Mouse (Mus musculus) thymus, adult 18-20 months (tissue): Measurements from ENCODE around the gene Chd1.
"Not testable (repeated sequence)": the region's sequence is repeated elsewhere in the genome, so short reads cannot be mapped to it uniquely, and the experiment has no call there.

Experiments
- DNase-seq, 2 experiments: peaks; one replicate each; pipeline ENCODE4 v3.0.0; 2022; ENCODE audit warnings: mixed read lengths in 2 of 2

Gene Chd1

DNA sequence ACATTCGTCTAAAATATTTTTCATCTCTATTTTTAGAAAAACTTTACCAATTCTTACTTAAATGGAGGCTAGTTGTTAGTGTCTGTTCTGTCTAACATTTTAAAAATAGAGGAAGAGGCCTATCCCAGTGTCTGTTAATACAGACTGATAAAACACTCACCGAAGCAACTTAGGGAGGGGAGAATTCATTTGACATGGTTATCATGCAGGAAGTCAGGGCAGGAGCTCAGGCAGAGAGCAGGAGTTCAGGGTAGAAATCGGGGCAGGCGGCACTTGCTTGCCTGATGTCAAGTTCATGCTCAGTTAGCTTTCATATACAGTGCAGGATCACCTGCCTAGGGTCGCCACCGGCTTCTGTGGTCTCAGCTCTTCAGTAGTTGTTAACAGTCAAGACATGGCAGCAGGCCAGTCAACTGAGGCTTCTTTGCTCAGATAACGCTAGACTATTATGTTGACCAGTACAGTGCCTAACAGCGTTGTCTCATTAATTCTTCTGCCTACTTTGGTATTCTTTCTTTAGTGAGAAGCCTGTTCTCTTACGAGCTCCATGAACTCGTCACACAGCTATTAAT is 32.7 kb downstream of the Chd1 start:
- DNase-seq, result no peak

DNA sequence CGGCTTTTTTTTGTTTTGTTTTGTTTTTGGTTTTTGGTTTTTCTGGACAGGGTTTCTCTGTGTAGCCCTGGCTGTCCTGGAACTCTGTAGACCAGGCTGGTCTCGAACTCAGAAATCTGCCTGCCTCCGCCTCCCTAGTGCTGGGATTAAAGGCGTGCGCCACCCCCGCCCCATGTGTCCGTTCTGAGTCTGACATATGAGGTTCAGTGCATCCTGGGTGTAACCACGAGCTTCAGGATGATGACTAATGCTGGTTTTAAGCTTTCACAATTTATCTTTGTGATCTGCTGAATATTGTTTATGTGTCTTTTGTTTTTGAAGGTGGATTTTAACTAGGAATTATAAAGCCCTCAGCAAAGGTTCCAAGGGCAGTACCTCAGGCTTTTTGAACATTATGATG is 37.1 kb downstream of the Chd1 start:
- DNase-seq, result no peak

DNA sequence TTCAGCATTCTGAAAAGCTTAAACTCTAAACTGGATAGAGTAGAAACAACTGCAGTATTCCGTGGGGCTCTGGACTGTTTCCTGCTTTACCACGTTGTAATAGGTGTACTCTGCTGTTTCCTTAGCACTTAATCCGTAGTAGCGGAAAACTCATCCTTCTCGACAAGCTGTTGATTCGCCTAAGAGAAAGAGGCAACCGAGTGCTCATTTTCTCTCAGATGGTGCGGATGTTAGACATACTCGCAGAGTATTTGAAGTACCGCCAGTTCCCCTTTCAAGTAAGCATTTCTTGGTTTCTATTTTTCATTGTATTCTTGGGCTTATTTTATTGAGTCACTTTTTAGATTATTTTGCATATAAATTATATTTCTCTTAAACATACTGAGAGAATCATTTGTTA is 38.2 kb downstream of the Chd1 start:
- DNase-seq, result no peak

DNA sequence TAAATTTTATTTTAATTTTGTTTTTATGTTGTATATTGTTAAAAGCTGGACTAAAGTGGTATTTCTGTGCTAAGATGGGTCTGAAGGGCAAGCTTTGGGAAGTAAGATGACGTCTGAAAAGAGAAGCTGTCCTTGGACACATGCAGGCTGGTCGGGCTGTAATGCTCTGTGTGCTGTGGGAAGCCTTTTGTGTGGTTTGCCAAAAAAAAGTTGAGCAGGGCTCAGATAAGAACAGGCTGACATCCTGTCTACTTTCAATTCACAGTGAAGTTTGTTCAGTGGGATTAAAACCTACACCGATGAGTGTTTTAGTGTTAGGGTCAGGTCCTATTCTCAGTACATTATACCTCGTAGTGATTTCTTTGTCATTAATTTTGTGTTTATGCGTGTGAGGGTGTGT is 38.6 kb downstream of the Chd1 start:
- DNase-seq, result no peak

DNA sequence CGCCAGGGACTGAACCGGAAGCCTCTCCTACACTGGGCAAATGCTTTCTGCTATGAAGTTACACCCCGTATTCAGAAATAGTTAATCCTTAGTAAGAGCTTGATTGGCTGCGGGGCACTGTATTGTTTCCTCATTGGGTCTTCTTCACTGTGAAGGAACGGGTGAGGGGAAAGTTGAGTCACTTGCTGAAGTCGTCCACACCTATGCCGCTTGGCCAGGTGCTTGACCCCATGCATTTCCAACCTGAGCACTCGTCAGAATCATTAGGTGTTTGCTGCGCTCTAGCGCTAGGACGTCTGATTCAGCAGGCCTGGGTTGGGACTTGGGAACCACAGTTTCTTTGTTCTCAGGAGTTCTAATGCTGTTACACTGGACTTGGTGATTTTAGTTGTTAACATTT is 41.9 kb downstream of the Chd1 start:
- DNase-seq, result no peak

DNA sequence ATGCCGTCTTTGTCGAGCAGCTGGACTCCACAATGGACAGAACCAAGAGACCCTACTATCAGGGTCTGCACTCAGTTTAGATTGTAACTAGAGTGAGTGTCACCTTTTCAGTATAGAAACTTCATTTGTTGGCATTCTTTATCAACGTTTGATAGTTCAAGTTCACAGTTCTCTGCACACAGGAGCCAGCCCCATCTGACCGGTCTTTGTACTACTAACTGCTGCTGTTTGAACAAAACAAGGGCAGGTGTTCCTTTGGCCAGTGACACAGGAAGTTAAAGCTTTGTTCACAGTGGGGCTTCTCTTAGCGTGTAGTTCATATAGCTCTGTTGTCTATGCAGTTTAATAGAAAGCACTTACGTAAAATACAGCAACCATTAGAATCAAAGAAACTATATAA is 43.3 kb downstream of the Chd1 start:
- DNase-seq, result no peak

DNA sequence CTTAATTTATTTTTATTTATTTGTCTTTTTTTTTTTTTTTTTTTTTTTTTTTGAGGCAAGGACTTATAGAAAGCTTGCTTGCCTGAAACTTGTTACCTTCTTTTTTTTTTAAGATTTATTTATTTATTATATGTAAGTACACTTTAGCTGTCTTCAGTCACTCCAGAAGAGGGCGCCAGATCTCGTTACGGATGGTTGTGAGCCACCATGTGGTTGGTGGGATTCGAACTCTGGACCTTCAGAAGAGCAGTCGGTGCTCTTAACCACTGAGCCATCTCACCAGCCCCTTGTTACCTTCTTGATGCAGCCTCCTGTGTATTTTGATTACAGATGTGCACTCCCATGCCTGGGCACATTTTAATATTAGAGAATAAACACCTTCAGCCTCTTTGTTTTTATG is 46.5 kb downstream of the Chd1 start:
- not testable (repeated sequence) for DNase-seq

DNA sequence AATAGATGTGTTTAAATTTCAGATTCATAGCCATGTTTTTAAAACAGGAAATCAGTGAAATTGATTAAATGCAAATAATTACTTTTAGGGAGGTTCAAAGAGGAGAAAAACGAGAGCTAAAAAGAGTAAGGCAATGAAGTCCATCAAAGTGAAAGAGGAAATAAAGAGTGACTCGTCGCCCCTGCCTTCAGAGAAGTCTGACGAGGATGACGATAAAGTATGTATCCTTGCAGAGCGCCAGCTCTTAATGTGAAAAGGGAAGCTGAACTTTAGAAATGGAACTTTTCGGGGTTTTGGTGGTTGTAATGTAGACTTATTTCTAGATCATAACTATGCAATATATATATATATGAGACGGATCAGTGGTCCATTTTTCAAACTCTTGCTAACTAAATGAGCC is 56.4 kb downstream of the Chd1 start:
- no peak for DNase-seq

DNA sequence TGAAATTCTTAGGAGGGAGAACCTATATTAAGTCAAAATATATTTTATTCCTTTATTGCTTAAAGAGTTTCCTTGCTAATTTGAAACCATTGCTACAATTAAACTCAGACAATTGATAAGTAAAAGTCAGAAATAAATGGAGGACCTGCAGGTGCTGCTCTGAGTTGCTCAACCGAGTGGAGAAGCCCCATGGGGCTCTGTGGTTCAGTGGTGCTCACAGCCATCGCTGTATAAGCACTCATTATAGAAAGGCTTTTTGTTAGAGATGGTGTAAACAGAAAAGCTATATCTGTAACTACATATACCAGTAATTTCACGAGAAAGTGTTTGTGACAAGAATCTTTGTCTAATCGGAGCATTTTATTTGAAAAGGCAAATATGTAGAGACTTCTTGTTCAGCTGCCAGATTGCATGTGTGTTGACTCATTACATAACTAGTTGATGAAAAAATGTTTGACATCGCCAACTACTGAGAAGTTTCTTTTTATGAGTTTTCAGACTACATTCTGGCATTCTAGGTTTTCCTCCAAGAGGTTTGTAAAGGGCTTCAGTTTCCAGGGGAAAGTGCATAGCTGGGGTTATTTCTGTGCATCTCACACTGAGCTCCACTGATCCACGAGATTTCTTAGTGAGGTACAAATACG is 64.4 kb downstream of the Chd1 start:
- DNase-seq, result no peak

DNA sequence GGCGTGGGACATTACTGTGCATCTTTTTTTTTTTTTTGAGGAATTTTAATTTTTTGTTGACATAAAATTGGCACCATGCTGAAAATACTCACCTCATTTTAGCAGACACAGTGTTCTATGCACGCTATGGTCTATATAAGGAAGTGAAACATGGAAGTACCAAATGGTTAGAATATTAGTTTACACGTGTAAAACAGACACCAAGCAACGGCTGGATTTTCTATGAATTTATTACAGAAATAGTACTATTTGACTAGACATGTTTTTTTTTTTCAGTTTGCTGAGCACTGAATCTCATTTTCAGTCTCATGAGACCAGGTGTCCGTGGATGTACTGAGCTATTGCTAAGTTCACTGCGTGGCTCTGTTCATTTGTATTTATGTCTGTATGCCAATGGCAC is 69.2 kb downstream of the Chd1 start:
- DNase-seq, result no peak

DNA sequence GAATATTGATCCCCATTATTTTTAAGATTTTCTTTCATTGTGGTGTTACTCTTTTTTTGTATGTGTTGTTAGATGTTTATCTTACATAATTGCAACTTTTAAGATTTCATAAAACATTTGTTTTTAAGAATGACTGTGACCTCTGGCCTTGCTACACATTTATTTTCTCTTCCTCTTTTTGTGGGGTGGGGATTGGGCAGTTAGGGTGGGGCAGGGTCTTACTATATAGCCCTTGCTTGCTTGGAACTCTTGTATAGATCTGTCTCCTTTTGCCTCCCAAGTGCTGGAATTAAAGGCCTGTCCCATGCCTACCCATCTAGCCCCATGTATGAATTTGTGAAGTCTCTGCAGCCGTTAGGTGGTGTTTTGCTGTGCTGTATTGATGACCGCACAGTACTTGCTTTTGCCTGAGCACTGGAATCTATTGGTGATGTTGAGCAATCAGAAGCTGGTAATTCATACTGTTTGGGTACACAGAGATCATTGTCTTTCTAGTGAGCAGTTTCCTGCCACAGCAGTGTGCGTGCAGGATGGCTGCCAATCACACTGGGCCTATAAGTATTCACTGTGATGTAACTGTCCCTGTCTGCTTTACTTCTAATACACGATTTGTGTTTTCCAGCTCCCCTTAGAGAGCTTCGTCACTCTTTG is 69.9 kb downstream of the Chd1 start:
- no peak for DNase-seq

DNA sequence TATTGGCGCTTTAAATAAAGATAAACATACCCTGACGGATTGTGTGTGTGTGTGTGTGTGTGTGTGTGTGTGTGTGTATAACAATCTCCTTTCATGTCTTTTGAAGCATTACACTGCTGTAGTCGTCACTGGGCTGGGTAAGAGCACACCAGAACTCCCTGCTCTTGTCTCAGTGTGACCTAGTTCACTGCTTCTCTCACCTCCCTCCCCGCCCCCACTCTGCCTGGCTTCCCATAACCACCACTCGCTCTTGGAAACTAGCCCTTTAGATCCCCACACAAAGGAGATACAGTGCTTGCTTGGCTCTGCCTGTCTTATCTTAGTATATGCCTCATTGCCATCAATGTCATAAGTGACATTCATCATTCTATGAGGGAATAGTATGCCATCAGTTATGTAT is 71.6 kb downstream of the Chd1 start:
- no peak for DNase-seq

DNA sequence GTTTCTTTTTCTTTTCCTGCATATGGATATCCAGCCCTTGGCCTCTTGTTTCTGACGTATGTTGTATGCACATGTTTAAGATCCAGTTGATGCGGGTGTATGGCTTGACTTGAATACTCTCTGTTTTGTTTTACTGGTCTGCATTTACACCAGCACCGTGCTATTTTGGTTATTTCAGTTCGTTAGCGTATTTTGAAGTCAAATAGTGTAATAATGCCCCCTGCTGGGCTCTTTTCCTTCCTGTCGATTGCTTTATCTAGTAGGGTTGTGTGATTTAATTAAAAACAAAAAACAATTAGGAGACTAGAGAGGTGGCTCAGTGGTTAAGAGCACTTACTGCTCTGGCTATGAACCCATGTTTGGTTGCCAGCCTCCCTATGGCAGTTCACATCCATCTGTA is 73.2 kb downstream of the Chd1 start:
- DNase-seq, result no peak

DNA sequence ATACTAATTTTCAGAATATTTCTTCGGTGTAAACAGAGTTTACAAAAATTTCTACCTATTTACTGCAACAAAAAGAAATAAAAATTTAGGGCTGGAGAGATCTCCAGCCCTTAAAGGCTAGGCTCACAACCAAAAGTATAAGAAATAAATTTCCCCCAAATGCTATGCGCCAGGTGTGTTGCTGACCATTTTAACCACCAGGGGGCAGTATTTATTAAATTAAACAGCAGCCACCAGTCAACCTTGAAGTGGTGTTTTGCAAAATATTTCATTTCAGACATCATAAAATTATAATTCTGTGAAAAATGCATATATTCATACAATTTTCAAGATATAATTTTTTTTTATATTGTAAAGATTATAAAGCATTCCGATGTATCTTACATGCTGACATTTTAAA is 82.3 kb downstream of the Chd1 start:
- no peak for DNase-seq

DNA sequence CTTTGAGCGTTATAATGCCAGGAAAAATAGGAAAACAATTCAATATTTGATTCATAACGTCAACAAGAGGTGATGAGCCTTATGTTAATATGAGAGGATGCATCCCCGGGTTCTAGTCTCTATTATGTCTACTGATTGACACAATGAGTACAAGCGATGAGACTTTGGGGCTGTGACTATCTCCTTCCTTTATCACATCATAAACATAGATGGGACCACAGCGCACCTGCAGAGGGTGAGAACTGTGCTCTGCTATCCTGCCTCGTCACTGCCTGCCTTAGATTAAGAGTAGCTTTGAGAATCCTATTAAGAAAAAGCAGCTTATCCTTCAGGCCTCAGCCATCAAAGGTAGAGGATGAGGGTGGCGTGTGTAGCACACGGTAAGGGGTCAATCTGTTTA is 85.9 kb downstream of the Chd1 start:
- DNase-seq, result no peak

DNA sequence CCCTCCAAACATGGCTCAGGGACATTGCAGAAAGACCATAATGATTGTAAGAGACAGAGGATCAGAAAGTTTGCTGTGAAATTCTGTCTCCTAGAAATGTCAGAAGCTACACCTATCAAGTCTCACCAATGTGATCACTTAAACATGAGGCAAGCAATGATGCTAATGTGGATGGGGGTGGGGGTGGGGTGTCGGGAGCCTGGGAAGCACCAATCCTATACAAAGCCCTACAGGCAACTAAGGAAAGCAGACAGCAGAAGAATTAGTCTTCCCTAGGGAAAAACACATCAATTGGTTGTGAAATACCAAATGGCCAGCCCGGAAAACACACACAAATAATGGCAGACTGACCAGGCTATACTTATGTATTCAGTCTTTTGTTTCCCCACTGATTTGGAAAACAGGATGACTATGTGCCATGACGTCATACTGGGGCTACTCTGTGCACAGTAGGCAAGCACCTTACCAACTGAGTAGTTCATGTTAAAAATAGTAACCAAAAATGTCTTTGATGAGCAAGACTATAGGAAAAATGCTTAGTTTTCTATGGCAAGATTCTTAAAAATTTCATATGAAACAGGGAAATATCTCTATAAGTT is 94.5 kb downstream of the Chd1 start:
- no peak for DNase-seq

DNA sequence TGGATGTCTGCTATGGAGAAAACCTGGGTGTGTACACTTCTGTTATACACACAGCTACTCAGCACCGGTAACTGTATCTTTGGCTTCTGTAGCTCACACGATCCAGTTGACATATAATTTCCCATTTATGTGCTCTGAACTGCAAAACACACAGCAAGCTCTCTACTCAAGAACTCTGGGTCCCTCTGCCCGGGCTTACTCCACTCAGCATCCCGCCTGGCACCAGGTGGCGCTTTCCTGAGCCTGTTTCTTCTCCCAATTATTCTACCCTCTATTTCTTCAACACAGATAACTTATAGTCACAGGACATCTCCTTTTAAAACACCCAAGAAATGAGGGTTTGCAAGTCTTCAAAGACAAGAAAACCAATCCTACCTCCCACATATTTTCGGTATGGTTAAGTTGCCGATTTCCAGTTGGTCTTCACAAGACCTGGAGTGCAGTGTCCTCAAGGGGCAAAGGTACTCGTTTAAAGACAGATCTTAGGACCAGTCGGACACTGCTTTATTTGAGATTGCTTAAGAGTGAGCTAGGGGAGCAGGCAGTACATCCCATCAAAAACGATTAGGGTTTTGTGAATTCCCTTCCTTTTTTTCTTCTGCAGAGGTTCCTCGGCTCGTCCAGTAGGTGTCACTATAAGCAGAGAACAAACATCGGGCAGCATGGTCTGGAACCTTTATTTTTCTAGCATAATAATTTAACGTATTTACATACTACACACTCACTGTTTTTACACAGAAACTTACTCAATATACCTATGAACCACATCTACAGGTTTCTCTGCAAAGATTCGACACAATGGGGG is 99.4 kb downstream of the Chd1 start:
- no peak for DNase-seq

DNA sequence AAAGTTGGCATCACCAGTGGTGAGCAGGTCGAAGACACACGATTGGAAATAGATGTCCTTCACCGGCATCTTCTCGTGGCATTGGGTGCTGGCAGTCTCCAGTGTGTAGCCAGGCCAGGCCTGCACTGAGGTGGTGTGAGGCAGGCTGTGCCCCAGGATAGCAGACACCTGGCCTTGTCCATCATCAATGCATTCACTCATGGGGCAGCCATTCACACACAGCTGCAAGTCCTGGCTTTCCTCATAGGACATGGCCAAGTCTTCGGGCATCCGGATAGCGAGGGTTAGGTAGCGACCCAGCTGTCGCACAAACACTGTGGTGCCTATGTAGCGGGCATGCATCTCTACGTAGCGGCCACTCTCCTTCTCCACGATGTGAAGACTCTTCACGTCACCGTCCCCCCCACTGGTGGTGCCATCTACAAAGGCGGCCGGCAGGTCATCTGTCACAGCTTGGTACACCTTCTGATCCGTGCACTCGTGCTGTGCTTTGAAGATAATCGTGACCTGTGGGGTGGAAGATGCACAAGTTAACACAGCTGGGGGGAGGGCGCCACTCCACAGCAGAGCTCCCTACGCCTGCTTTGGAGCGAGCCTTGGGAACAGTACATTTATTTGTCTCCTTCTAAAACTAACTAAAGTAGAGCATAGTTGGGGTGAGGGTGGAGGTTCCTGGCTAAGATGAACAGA is 102.7 kb downstream of the Chd1 start:
- no peak for DNase-seq

DNA sequence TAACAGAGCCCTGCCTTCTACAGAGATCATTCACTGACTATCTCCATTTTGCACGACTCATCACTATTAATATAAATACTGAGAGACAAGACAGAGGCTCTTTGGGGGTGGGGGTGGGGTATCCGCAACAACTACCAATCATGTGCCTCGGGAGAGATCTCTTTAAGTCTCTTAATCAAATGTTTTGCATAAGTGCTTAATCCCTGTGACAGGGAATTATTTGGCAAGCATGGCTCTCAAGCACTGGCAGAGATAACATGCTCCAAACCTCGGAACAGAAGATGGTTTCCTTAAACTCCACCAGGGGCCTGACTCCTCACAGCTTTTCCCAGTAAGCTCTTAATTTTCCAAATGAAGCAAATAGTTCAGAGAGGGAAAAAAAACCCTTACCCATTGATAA is 103.2 kb downstream of the Chd1 start:
- no peak for DNase-seq

DNA sequence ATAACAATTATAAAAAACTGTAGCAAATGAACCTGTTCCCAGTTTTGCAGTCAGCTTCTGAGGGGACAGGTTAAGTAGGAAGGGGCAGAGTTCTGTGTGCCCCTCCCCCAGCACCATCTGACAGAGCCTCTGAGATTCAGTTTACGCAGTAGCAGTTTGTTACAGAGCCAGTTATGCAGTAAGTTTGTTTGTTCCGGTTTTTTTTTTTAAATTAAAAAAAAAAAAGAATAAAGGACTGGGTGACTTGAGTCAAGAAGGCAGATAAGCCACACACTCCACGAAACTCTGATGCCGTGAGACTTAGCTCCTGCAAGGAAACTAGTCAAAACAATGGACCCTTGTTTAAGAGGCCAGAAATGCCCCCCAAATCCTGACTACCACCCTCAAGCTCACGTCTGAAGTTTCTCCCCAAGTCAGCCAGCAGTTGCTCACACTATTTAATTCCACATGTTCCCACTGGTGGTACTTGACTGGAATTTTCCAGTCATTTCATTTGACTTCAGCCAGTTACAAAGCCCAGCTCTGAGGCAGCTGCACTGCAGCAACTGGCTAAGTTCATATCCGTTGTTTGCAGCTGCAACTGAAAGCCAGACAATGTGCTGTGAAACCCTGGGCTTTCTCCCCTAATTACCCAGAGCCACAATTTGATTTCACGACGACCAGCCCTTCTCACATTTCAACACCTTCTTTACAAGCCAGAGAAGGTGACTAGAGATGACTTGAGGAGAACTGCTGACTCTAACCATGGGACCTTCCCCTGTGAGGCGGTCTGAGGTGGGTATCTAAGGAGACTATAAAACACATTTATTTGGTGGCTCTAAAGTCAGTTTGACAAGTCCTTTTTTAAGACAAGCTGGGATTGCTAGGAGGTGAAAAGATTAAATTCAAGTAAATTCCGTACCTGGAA is 104.0 kb downstream of the Chd1 start:
- no peak for DNase-seq

DNA sequence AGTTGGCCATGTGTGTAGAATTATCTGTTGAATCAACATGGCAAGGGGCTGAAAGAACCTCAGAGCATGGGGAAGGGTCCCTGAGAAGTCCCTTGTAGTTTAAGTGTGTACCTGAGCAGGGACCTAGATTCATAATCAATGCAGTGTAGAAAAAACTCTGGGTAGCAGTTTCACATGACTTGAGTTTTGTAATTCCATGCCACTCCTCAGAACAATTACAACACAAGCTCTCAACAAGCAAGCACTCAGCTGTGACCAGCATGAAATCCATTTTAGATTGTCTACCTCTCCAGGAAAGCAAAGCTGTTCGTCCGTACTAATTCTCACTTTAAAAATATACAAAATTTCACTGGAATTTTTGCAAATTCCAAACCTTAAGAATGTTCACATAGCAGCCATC is 105.2 kb downstream of the Chd1 start:
- DNase-seq, result no peak
